Mouse (Mus musculus) heart, adult 2 months (tissue): ENCODE data around the gene Cdk14. TPM values are rescaled to one million over a fixed set of nuclear protein-coding genes. Genes with fewer than 3 reads are reported as not detected.

Source experiments
- DNase-seq, 2 experiments: peaks; one replicate each; pipeline ENCODE4 v3.0.0; 2021
- H3K27ac ChIP-seq: fragments of 200-600 bp; 2 replicates; pipeline ENCODE4 v1.8.1; 2022
- H3K27me3 ChIP-seq: fragments of 200-500 bp; 2 replicates; pipeline ENCODE4 v1.6.1; 2012; ENCODE audit warnings: mild to moderate bottlenecking, low read length, inconsistent platforms, mixed read lengths; ENCODE audit not compliant: control insufficient read depth, insufficient read depth
- H3K36me3 ChIP-seq: fragments of 200-500 bp; 2 replicates; pipeline ENCODE4 v1.6.1; 2012; ENCODE audit warnings: low read length, inconsistent platforms; ENCODE audit not compliant: control insufficient read depth, insufficient read depth
- H3K4me1 ChIP-seq: fragments of 200-500 bp; 2 replicates; pipeline ENCODE4 v1.6.1; 2011; ENCODE audit warnings: low read length; ENCODE audit not compliant: control insufficient read depth, insufficient read depth
- H3K4me3 ChIP-seq: fragments of 200-600 bp; 2 replicates; pipeline ENCODE4 v1.8.1; 2022
- H3K79me2 ChIP-seq: fragments of 200-500 bp; replicated peaks from 2 replicates; pipeline ENCODE4 v1.6.1; 2012; ENCODE audit warnings: mild to moderate bottlenecking, inconsistent platforms, low read length, moderate library complexity, mixed read lengths; ENCODE audit not compliant: control insufficient read depth, insufficient read depth
- H3K9ac ChIP-seq: fragments of 200-500 bp; 2 replicates; pipeline ENCODE4 v1.6.1; 2012; ENCODE audit warnings: low read depth, mild to moderate bottlenecking, control low read depth, inconsistent platforms, low read length, mixed read lengths
- CTCF ChIP-seq: fragments of 200-600 bp; IDR thresholded peaks from 2 replicates; pipeline ENCODE4 v1.8.1; 2022; ENCODE audit warnings: antibody characterized with exemption, mild to moderate bottlenecking, moderate library complexity
- EP300 ChIP-seq: fragments of 200-500 bp; IDR thresholded peaks from 2 replicates; pipeline ENCODE4 v1.6.1; 2011; ENCODE audit warnings: low read depth, low read length, control low read depth; ENCODE audit not compliant: insufficient read depth
- POLR2A ChIP-seq: fragments of 200-500 bp; IDR thresholded peaks from 2 replicates; pipeline ENCODE4 v1.6.1; 2011; ENCODE audit warnings: mild to moderate bottlenecking, low read depth, low read length, control low read depth; ENCODE audit not compliant: insufficient read depth
- WGBS: fragments of 180-500 bp; shearing (Covaris S2); methylation state at CpG from one replicate; pipeline ENCODE4 v1.1.7; 2018; 5-methylcytosine and 5-hydroxymethylcytosine counted together
- intact Hi-C: fragments of 180-260 bp; cut with DNase I; formaldehyde crosslinking; loops from one replicate; pipeline ENCODE4 v1.15.1; 2025
- polyA plus RNA-seq: library from polyadenylated mRNA; depleted of rRNA; stranded (reverse); fragments of >200 nt; gene quantifications from 2 replicates; pipeline ENCODE4 v1.2.3, GENCODE M21; 2012
- total RNA-seq, 2 experiments: library from RNA; stranded (reverse); gene quantifications; 2 replicates each; pipeline ENCODE4 v1.2.3; 2021

Cdk14 gene
- total and polyA plus RNA-seq, 3 experiments = 2.7 to 8.1 (median 7.6) TPM

DNA sequence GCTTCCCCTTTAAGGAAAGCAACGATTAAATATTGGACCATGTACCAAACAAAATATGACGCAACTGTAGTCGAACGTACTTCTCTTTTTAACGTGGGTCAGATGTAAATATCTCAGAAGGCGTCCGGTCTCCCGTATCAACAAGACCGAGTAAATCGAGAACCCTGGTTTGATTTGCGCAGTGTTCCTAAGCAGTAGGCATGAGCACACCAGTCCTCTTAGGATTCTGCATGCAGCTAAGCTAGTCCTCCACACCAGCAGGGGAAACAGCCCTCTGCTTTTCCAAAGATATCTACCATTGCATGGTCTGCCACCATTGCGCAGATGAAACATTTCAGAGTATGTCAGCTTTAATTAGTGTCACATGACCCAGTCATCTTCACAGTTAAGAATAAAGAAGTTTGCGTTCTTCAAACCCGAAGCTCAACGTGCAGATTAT is 543.4 kb downstream of the Cdk14 start:
- TF ChIP-seq CTCF (no peak), EP300 (no peak), POLR2A (no peak)
- H3K4me1 ChIP-seq = no peaks in the 10 kb centered on the region
- intact Hi-C loops = no loop called here
- DNase-seq = no peak
- no peaks in the 10 kb centered on the region for H3K27me3 ChIP-seq
- H3K9ac ChIP-seq = no peak overlapping the region
- no peaks in the 10 kb centered on the region for H3K79me2 ChIP-seq
- no peak overlapping the region for H3K27ac ChIP-seq
- H3K36me3 ChIP-seq = no peaks in the 10 kb centered on the region
- no peak overlapping the region for H3K4me3 ChIP-seq
- 88% methylated on average over 15 of the region's 15 CpGs for WGBS

DNA sequence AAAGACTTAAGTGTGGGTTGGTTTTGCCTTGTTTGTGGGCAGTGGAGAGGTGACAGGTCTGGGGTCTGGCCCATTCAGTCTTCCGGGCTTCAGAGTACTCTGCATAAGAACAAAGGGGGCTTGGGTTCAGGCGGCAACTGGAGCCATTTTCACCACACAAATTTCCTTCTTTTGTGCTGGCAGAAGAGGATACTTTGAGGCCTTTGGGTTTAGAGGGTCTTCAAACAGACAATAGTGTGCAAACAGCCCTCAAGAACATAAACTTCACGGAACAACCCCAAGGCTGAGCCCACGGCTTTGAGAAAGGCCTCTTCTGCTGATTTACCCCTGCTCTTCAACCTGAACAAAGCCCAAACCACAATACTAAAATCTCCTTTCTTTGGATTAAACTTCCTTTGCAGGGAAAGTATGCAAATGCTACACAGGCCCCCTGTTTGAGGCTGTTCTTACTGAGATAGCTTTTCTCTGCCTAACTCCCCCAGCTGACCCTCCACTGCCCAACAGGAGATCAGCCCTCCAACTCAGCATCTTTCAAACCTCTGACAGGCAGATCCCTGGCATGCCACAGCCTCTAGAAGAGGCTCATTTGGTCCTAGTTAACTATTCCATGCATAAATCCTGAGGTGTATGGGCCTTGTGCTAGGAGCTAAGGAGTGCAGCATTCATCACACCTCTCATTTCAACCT is 549.9 kb downstream of the Cdk14 start:
- H3K27me3 ChIP-seq = no peaks in the 10 kb centered on the region
- H3K4me3 ChIP-seq = no peak overlapping the region
- 90% methylated on average over 4 of the region's 4 CpGs for WGBS
- no peaks in the 10 kb centered on the region for H3K36me3 ChIP-seq
- no peak overlapping the region for H3K27ac ChIP-seq
- DNase-seq = no peak
- H3K4me1 ChIP-seq = no peaks in the 10 kb centered on the region
- intact Hi-C loops = no loop called here
- H3K79me2 ChIP-seq = no peaks in the 10 kb centered on the region
- no peak overlapping the region for H3K9ac ChIP-seq
- TF ChIP-seq POLR2A (no peak), EP300 (no peak), CTCF (no peak)

DNA sequence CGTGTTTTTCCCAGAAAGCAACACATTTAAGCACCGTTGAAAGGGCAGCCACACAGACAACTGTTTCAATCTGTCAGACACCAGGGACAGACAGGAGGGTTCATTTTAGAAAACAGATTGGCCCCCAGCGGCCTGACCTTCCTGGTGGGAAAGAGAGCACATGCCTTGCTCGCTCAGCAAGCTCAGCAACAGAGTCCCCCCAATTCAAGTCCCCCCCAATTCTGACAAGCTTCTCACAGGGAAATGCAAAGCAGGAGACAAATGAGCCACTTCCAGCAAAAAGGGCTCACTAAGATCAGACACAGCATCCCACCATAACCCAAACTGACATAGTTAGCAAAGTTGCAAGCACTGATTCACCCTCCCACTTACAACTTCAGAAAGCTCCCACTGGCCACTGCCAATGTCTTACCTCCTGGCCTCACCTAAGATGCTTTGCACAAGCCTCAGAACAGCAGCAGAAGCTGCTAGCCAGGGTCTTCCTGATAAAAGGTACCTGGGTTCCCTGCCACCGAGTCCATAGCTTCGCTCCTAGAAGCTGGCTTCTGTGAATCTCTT is 551.5 kb downstream of the Cdk14 start:
- no peaks in the 10 kb centered on the region for H3K79me2 ChIP-seq
- TF ChIP-seq POLR2A (no peak), EP300 (no peak), CTCF (no peak)
- no peaks in the 10 kb centered on the region for H3K27me3 ChIP-seq
- intact Hi-C loops = no loop called here
- no peak for DNase-seq
- no peaks in the 10 kb centered on the region for H3K36me3 ChIP-seq
- no peak overlapping the region for H3K9ac ChIP-seq
- H3K27ac ChIP-seq = no peak overlapping the region
- H3K4me3 ChIP-seq = no peak overlapping the region
- no peaks in the 10 kb centered on the region for H3K4me1 ChIP-seq
- 83% methylated on average over 6 of the region's 6 CpGs for WGBS

DNA sequence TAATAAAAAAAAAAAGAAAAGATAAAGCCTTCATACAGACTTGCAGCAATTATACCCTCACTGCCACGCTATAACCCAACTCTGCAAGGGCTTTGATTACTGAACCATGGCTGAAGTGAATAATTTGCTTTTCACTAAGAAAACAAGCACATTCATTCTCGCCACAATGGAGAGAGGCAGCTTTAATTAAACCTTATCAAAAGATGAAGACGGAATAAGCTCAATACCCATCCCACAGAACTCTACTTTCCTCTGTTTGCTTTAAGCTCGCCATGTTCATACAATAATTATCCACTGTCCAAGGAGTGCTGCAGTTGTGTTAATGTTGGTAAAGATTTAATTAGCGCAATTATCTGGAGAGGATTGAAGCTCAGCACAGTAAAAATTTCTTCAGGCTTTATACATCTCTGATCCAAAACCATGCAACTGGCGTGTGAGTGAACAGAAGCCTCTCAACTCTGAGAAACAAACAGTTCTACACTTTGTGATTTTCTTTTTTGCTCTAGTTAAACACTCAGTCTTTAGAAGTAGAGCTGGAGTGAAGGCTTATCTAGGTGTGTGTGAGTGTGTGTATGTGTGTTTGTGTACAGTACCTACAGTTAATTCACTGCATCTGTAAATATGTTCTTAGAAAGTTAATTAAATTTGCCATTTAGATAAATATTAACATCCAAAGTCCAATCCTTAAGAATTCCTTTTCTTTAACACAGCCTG is 552.1 kb downstream of the Cdk14 start:
- intact Hi-C loops = no loop called here

DNA sequence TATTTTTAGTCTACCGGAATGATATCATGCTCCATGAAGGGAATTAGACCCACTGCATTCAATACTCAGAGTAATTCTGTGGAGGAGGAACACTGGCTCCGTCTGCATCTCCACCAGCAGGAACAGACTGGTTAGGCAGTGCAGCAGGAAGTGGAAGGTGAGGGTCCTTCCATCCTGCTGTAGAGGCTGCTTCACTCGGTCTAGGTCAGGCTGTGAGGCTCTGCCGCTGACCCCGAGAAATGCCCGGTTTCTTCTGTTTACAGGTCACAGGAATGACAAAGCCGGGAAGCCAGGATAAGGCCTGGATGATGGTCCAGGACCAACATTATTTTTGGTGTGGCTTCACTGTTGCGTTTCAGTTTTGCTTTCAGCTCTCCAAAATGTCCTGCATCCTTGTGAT is 553.2 kb downstream of the Cdk14 start:
- DNase-seq = no peak
- no peak for TF ChIP-seq EP300
- no peak for TF ChIP-seq CTCF
- TF ChIP-seq POLR2A = no peak
- H3K4me3 ChIP-seq = no peak overlapping the region
- no peaks in the 10 kb centered on the region for H3K27me3 ChIP-seq
- H3K9ac ChIP-seq = no peak overlapping the region
- H3K79me2 ChIP-seq = no peaks in the 10 kb centered on the region
- 85% methylated on average over 8 of the region's 8 CpGs for WGBS
- no peaks in the 10 kb centered on the region for H3K36me3 ChIP-seq
- no peak overlapping the region for H3K27ac ChIP-seq
- intact Hi-C loops = no loop called here
- H3K4me1 ChIP-seq = no peaks in the 10 kb centered on the region

More for the DNA sequence above, 552.1 kb downstream of the Cdk14 start:
- Histone ChIP-seq H3K9ac (no peak overlapping the region), H3K4me3 (no peak overlapping the region), H3K27me3 (no peaks in the 10 kb centered on the region), H3K27ac (no peak overlapping the region), H3K4me1 (no peaks in the 10 kb centered on the region), H3K36me3 (no peaks in the 10 kb centered on the region), H3K79me2 (no peaks in the 10 kb centered on the region)
- 95% methylated on average over 6 of the region's 6 CpGs for WGBS
- no peak for DNase-seq
- TF ChIP-seq POLR2A (no peak), CTCF (no peak), EP300 (no peak)

DNA sequence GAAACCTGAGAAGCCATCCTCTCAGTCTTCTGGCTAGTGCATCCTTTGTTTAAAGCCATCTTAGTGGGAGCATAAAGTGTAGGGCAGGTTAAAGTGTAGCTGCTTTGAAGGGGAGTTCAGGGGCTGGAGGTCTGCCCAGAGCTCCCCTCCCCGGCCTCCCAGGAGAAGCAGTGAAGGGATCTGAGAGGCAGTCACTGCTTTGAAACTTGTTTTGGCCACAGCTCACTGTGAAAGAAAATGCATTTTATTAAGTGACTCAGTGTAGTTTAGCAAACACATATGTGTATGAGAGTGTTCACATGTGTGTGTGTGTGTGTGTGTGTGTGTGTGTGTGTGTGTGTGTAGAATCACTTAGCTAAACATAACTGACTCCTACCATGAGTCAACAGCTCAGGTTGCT is 554.0 kb downstream of the Cdk14 start:
- no peaks in the 10 kb centered on the region for H3K4me1 ChIP-seq
- TF ChIP-seq EP300 (no peak), CTCF (no peak), POLR2A (no peak)
- H3K27me3 ChIP-seq = no peaks in the 10 kb centered on the region
- H3K4me3 ChIP-seq = no peak overlapping the region
- no peak overlapping the region for H3K27ac ChIP-seq
- no peaks in the 10 kb centered on the region for H3K79me2 ChIP-seq
- WGBS = 75% methylated on average over 1 of the region's 1 CpGs
- no peak for DNase-seq
- intact Hi-C loops = no loop called here
- no peaks in the 10 kb centered on the region for H3K36me3 ChIP-seq
- no peak overlapping the region for H3K9ac ChIP-seq
